Mouse (Mus musculus) lung, embryonic 14.5 days (tissue): ENCODE data around the gene Cd300c. TPM values are rescaled to one million over a fixed set of nuclear protein-coding genes. Genes with fewer than 3 reads are reported as not detected.
A peak's percentile ranks its signal among the peaks of the same experiment; 100 is the strongest.
"Not testable (repeated sequence)": the region's sequence is repeated elsewhere in the genome, so short reads cannot be mapped to it uniquely, and the experiment has no call there.

Experiments
- ATAC-seq: fragments of 200-750 bp; cut with Nextera tagmentation; 2 replicates; pipeline ENCODE4 v1.8.0; 2017; ENCODE audit warnings: mild to moderate bottlenecking, moderate TSS enrichment, moderate library complexity; ENCODE audit not compliant: insufficient read depth
- DNase-seq: peaks from one replicate; pipeline ENCODE4 v3.0.0-alpha.2; 2015
- H3K27ac ChIP-seq: fragments of 300-500 bp; sonication (generic); 2 replicates; pipeline ENCODE4 v1.5.1; 2014; ENCODE audit warnings: low read depth, mild to moderate bottlenecking, moderate library complexity
- H3K27me3 ChIP-seq: fragments of 300-500 bp; sonication (generic); 2 replicates; pipeline ENCODE4 v1.6.1; 2014; ENCODE audit warnings: low read length, control low read depth; ENCODE audit not compliant: insufficient read depth
- H3K36me3 ChIP-seq: fragments of 300-500 bp; sonication (generic); 2 replicates; pipeline ENCODE4 v1.6.1; 2014; ENCODE audit warnings: control low read depth; ENCODE audit not compliant: insufficient read depth
- H3K4me1 ChIP-seq: fragments of 300-500 bp; sonication (generic); 2 replicates; pipeline ENCODE4 v1.6.1; 2014; ENCODE audit warnings: antibody characterized with exemption, control low read depth; ENCODE audit not compliant: insufficient read depth
- H3K4me2 ChIP-seq: fragments of 300-500 bp; sonication (generic); 2 replicates; pipeline ENCODE4 v1.6.1; 2014; ENCODE audit warnings: mild to moderate bottlenecking
- H3K4me3 ChIP-seq: fragments of 300-500 bp; sonication (generic); 2 replicates; pipeline ENCODE4 v1.5.1; 2014; ENCODE audit warnings: low read depth, low read length
- H3K9ac ChIP-seq: fragments of 300-500 bp; sonication (generic); 2 replicates; pipeline ENCODE4 v1.6.1; 2014
- H3K9me3 ChIP-seq: fragments of 300-500 bp; sonication (generic); 2 replicates; pipeline ENCODE4 v1.6.1; 2016; ENCODE audit warnings: low read depth, low read length, control low read depth
- CTCF ChIP-seq: IDR thresholded peaks from 2 replicates; pipeline ENCODE4 v1.5.1; 2016; ENCODE audit warnings: antibody characterized with exemption, low read depth
- WGBS: fragments of 180-500 bp; shearing (Covaris S2); extraction: QIAGEN DNeasy Blood & Tissue Kit; methylation state at CpG from one replicate; pipeline ENCODE4 v1.1.7; 2014; 5-methylcytosine and 5-hydroxymethylcytosine counted together
- polyA plus RNA-seq: library from polyadenylated mRNA; unstranded; fragments of >200 nt; fragmentation: Nextera tagmentation; extraction: Ambion mirVana; gene quantifications from 2 replicates; pipeline ENCODE4 v1.2.1, GENCODE M21; 2014

Gene Cd300c
- polyA plus RNA-seq, 1 experiment from 2014 or later: not detected

- Histone ChIP-seq H3K27me3 (no peaks in the 10 kb centered on the region), H3K4me1 (no peaks in the 10 kb centered on the region), H3K9ac (no peak overlapping the region), H3K4me2 (no peak overlapping the region), H3K9me3 (no peaks in the 10 kb centered on the region; the same call in 1 of the 2 replicates), H3K27ac (no peak overlapping the region), H3K4me3 (no peak overlapping the region), H3K36me3 (no peaks in the 10 kb centered on the region)
- WGBS: 67% methylated on average over 6 of the region's 6 CpGs
- TF ChIP-seq CTCF: no peak
- DNase-seq (no peak), ATAC-seq (no peak)
Measured at GRCm38 (mm10) chr11:114917120-114917519, 51.8 kb downstream of the Cd300c start.

DNA sequence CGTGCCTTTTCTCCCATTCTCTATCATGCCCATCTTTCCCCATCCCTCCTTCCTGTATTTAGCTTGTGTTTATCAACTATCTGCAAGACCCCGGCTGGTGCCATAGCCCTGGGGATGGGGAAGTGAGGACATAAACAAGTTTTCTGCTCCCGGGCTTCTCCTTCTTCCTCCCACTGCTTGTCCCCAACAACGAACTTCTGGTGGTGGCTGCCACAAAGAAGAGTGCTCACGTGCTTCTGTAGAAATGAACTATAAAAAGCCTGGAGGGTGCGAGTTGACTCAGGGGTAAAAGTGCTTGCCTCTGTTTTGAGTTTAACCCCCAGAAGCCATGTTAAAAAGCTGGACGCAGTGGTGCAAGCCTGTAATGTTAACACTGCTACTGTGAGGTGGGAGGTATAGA is 54.0 kb downstream of the Cd300c start:
- TF ChIP-seq CTCF: no peak
- DNase-seq: peak; percentile 4
- H3K36me3 ChIP-seq: no peaks in the 10 kb centered on the region
- H3K4me1 ChIP-seq: no peaks in the 10 kb centered on the region
- H3K9ac ChIP-seq: no peak overlapping the region
- no peaks in the 10 kb centered on the region for H3K27me3 ChIP-seq
- no peak overlapping the region for H3K4me3 ChIP-seq
- H3K9me3 ChIP-seq: no peaks in the 10 kb centered on the region; the same call in 1 of the 2 replicates
- no peak for ATAC-seq
- no peak overlapping the region for H3K27ac ChIP-seq
- WGBS: 27% methylated on average over 7 of the region's 7 CpGs
- H3K4me2 ChIP-seq: no peak overlapping the region

- DNase-seq: peak; percentile 91
- 0 out of 2 replicates have a peak, but pooled peaks have one; percentile 17 for ATAC-seq
- peak; percentile 91 for TF ChIP-seq CTCF
- no peak overlapping the region for H3K4me3 ChIP-seq
- no peaks in the 10 kb centered on the region for H3K9me3 ChIP-seq
- no peaks in the 10 kb centered on the region for H3K27me3 ChIP-seq
- no peaks in the 10 kb centered on the region for H3K36me3 ChIP-seq
- no peak overlapping the region for H3K4me2 ChIP-seq
- H3K4me1 ChIP-seq: no peaks in the 10 kb centered on the region
- no peak overlapping the region for H3K27ac ChIP-seq
- no peak overlapping the region for H3K9ac ChIP-seq
- 12% methylated on average over 9 of the region's 9 CpGs for WGBS
Measured at GRCm38 (mm10) chr11:114912847-114913246, 56.1 kb downstream of the Cd300c start.

DNA sequence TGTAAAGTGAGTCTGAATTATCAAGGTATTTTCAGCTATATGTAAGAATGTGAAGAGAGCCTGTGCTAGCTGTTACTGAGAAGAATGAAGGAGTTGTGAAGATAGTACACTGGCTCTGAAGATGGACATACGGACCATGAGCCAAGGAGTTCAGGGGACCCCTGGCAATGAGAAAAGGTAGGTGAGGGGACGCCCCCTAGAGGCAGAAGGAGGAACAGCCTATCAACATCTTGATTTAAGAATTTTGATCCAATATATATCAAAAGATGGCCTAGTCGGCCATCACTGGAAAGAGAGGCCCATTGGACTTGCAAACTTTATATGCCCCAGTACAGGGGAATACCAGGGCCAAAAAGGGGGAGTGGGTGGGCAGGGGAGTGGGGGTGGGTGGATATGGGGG is 59.4 kb downstream of the Cd300c start:
- H3K9me3 ChIP-seq, ATAC-seq, H3K27ac ChIP-seq, H3K36me3 ChIP-seq, H3K4me1 ChIP-seq, DNase-seq, H3K4me2 ChIP-seq, H3K9ac ChIP-seq, H3K4me3 ChIP-seq, H3K27me3 ChIP-seq: not testable (repeated sequence)
- TF ChIP-seq CTCF: peak; percentile 37
- WGBS: 34% methylated on average over 3 of the region's 3 CpGs

GRCm38 (mm10) chr11:114908086-114908485 is 60.9 kb downstream of the Cd300c start:
- H3K27me3 ChIP-seq: no peaks in the 10 kb centered on the region
- H3K27ac ChIP-seq: no peak overlapping the region
- no peak overlapping the region for H3K4me2 ChIP-seq
- H3K4me1 ChIP-seq: no peaks in the 10 kb centered on the region
- no peaks in the 10 kb centered on the region for H3K9me3 ChIP-seq
- no peak for TF ChIP-seq CTCF
- no peaks in the 10 kb centered on the region for H3K36me3 ChIP-seq
- WGBS: 31% methylated on average over 4 of the region's 4 CpGs
- no peak for DNase-seq
- no peak for ATAC-seq
- no peak overlapping the region for H3K9ac ChIP-seq
- H3K4me3 ChIP-seq: no peak overlapping the region

DNA sequence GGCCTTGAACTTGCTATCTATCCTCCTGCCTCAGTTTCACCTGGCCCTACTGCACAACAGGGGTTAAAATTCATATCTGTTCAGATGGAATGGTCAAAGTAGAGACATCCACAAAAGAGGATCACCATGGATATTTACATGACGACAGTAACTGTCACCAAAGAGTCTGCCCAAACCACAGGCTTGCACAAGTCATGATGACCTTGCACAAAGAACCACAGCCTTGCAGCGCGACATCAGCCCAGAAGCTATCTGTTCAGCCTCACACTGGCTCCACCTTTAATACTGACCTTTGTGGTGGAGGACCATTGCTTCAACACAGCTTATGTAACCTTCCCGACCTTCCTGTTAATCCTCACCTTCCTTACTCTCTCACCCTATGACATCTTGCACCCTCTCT is 61.4 kb downstream of the Cd300c start:
- no peak for ATAC-seq
- Histone ChIP-seq H3K27ac (no peak overlapping the region), H3K27me3 (no peaks in the 10 kb centered on the region), H3K9me3 (no peaks in the 10 kb centered on the region), H3K9ac (no peak overlapping the region), H3K4me1 (no peaks in the 10 kb centered on the region), H3K4me3 (no peak overlapping the region), H3K36me3 (no peaks in the 10 kb centered on the region), H3K4me2 (no peak overlapping the region)
- no peak for TF ChIP-seq CTCF
- DNase-seq: no peak
- WGBS: 72% methylated on average over 4 of the region's 4 CpGs

Other genes starting within 250 kb of the Cd300c start
- gene Dnaic2, start 241.7 kb downstream of the Cd300c start, polyA plus RNA-seq: 0.16 and 0.85 TPM in 2 replicates
- gene Kif19a, start 203.8 kb downstream of the Cd300c start, polyA plus RNA-seq: 0.29 TPM in 1 of 2 replicates, not detected in the other
- gene Btbd17, start 173.2 kb downstream of the Cd300c start, polyA plus RNA-seq: 0.65 and 1.3 TPM in 2 replicates
- gene Gpr142, start 170.2 kb downstream of the Cd300c start, polyA plus RNA-seq: 0.28 TPM in 1 of 2 replicates, not detected in the other
- 34.7 and 39.2 TPM in 2 replicates for gene Gprc5c, start 118.0 kb downstream of the Cd300c start, polyA plus RNA-seq
- gene Cd300a, start 79.1 kb downstream of the Cd300c start, polyA plus RNA-seq: 0.75 and 1.7 TPM in 2 replicates
- 0.36 and 0.43 TPM in 2 replicates for gene Cd300lb, start 34.8 kb downstream of the Cd300c start, polyA plus RNA-seq
- 0.11 and 0.29 TPM in 2 replicates for gene Cd300ld, start 20.8 kb upstream of the Cd300c start, polyA plus RNA-seq
- gene Cd300c2, start 32.7 kb upstream of the Cd300c start, polyA plus RNA-seq: 2.2 and 3.2 TPM in 2 replicates
- not detected in 2 replicates for gene Cd300ld2, start 47.0 kb upstream of the Cd300c start, polyA plus RNA-seq
- gene Cd300ld4, start 57.9 kb upstream of the Cd300c start, polyA plus RNA-seq: not detected in 2 replicates
- not detected in 2 replicates for gene Cd300ld5, start 68.6 kb upstream of the Cd300c start, polyA plus RNA-seq
- not detected in 2 replicates for gene Cd300ld3, start 79.3 kb upstream of the Cd300c start, polyA plus RNA-seq
- not detected in 2 replicates for gene Cd300e, start 93.0 kb upstream of the Cd300c start, polyA plus RNA-seq
- gene Rab37, start 122.3 kb upstream of the Cd300c start, polyA plus RNA-seq: 0.35 and 0.55 TPM in 2 replicates
- 0.91 and 1.1 TPM in 2 replicates for gene Cd300lf, start 164.8 kb upstream of the Cd300c start, polyA plus RNA-seq
- gene Slc9a3r1, start 194.2 kb upstream of the Cd300c start, polyA plus RNA-seq: 52.3 and 52.6 TPM in 2 replicates
- gene Tmem104, start 218.3 kb upstream of the Cd300c start, polyA plus RNA-seq: 11.4 and 14.3 TPM in 2 replicates
- gene Nat9, start 218.7 kb upstream of the Cd300c start, polyA plus RNA-seq: 17.9 and 18.7 TPM in 2 replicates